Mouse (Mus musculus) urinary bladder, postnatal 0 days (tissue): ENCODE results near the gene Ms4a1. TPM values are rescaled to one million over a fixed set of nuclear protein-coding genes. Genes with fewer than 3 reads are reported as not detected.

Source experiments
- polyA plus RNA-seq: library from polyadenylated mRNA; unstranded; fragments of >200 nt; fragmentation: Nextera tagmentation; extraction: Ambion mirVana; gene quantifications from 2 replicates; pipeline ENCODE4 v1.2.1, GENCODE M21; 2015

Ms4a1 gene
- 0.06 and 0.10 TPM in 2 replicates for polyA plus RNA-seq

GRCm38 (mm10) chr19:11266052-11266845 lies at the start of gene Ms4a1:
Gene Ms4a1, minus strand, starts transcription at chr19:11266241.

GRCm38 (mm10) chr19:11314354-11314753 lies 48.3 kb upstream of the Ms4a1 start, which contains the start of gene Ms4a14:
Gene Ms4a14, minus strand, starts transcription at chr19:11314454.

GRCm38 (mm10) chr19:11283773-11284172 lies 17.7 kb upstream of the Ms4a1 start, which contains the start of gene Ms4a5:
Gene Ms4a5, minus strand, starts transcription at chr19:11283873.

GRCm38 (mm10) chr19:11232348-11232747 lies 33.7 kb downstream of the Ms4a1 start, which contains the start of gene Ms4a12:
Gene Ms4a12, minus strand, starts transcription at chr19:11232448.

Other genes starting within 250 kb of the Ms4a1 start
- not detected in 2 replicates for gene Ms4a18, start 248.2 kb downstream of the Ms4a1 start, polyA plus RNA-seq
- 0.87 and 8.1 TPM in 2 replicates for gene Ms4a8a, start 185.1 kb downstream of the Ms4a1 start, polyA plus RNA-seq
- gene 1700017D01Rik, start 135.4 kb downstream of the Ms4a1 start, polyA plus RNA-seq = not detected in 2 replicates
- gene 1700025F22Rik, start 100.9 kb downstream of the Ms4a1 start, polyA plus RNA-seq = not detected in 2 replicates
- not detected in 2 replicates for gene Ms4a13, start 69.5 kb downstream of the Ms4a1 start, polyA plus RNA-seq
- not detected in 2 replicates for gene Ms4a12, start 33.8 kb downstream of the Ms4a1 start, polyA plus RNA-seq
- gene Ms4a5, start 17.6 kb upstream of the Ms4a1 start, polyA plus RNA-seq = not detected in 2 replicates
- 0.06 and 0.08 TPM in 2 replicates for gene Ms4a14, start 48.2 kb upstream of the Ms4a1 start, polyA plus RNA-seq
- 9.4 and 14.2 TPM in 2 replicates for gene Ms4a7, start 69.9 kb upstream of the Ms4a1 start, polyA plus RNA-seq
- 11.4 and 16.9 TPM in 2 replicates for gene Ms4a4a, start 109.3 kb upstream of the Ms4a1 start, polyA plus RNA-seq
- gene Ms4a4c, start 138.5 kb upstream of the Ms4a1 start, polyA plus RNA-seq = 0.64 and 1.1 TPM in 2 replicates
- 0.28 TPM in 1 of 2 replicates, not detected in the other for gene Ms4a4b, start 177.3 kb upstream of the Ms4a1 start, polyA plus RNA-seq
- gene Ms4a6c, start 203.1 kb upstream of the Ms4a1 start, polyA plus RNA-seq = 15.8 and 18.6 TPM in 2 replicates
- gene Gm8369, start 219.7 kb upstream of the Ms4a1 start, polyA plus RNA-seq = 0.30 TPM in 1 of 2 replicates, not detected in the other